Mouse (Mus musculus): Measurements from ENCODE around the gene Orc3. TPM values are rescaled to one million over a fixed set of nuclear protein-coding genes. Genes with fewer than 3 reads are reported as not detected.

The Orc3 gene
- 44.2 and 49.3 TPM in 2 replicates for polyA plus RNA-seq (2012; rRNA removed)

DNA sequence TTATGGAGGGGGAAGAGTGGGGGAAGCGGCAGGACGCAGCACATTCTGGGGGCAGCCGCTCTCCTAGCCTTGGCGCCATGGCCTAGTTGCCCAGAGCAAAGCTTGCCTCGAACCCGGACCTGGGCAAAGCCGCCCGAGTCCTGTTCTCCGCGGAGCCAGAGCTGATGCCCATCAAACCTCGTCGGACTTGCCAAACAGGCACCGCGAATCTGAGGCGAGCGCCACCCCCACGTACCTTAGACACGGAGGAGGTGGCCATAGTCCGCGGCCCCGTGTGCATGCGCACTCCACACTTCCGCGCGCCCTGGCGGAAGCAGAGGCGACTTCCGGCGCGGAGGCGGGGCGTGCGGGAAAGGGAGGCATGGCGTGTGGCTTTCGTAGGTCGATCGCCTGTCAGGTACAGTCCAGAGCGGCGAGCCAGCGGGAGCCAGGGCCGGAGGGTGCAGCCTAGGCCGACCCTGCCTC lies at the start of gene Orc3, which contains the start of gene Rars2:
Gene Orc3, minus strand, starts transcription at position 315 of the 465 bp plus-strand sequence.
Gene Rars2, plus strand, starts transcription at position 328 of the 465 bp plus-strand sequence.
- peak; percentile 94 to 95 for DNase-seq
- H3K4me1 ChIP-seq (ENCODE audit: control insufficient read depth, insufficient read depth, low read length), result peaks cover 4% of the 10 kb centered on the region
- WGBS, result under 1% methylated on average over 42 of the region's 42 CpGs
- H3K4me3 ChIP-seq (replicated peaks; ENCODE audit: insufficient read depth, low read depth, low read length), result peak within 1 kb of the TSS; percentile 76
- H3K27ac ChIP-seq (ENCODE audit: insufficient read depth, low read length), result peak within 1 kb of the TSS; percentile 84
- peak; percentile 94 for TF ChIP-seq POLR2A (IDR thresholded peaks at IDR 0.05; ENCODE audit: borderline replicate concordance, insufficient read depth, low read length)
- no peak for TF ChIP-seq CTCF (IDR thresholded peaks at IDR 0.05; ENCODE audit: borderline replicate concordance, insufficient read depth, low read depth, low read length)
- H3K27me3 ChIP-seq (ENCODE audit: control insufficient read depth, insufficient read depth, low read length), result no peaks in the 10 kb centered on the region

- Histone ChIP-seq H3K27ac (ENCODE audit: insufficient read depth, low read length) (no peak overlapping the region), H3K4me1 (ENCODE audit: control insufficient read depth, insufficient read depth, low read length) (no peaks in the 10 kb centered on the region), H3K4me3 (replicated peaks; ENCODE audit: insufficient read depth, low read depth, low read length) (no peak overlapping the region), H3K27me3 (ENCODE audit: control insufficient read depth, insufficient read depth, low read length) (no peaks in the 10 kb centered on the region)
- no peak for TF ChIP-seq POLR2A (IDR thresholded peaks at IDR 0.05; ENCODE audit: borderline replicate concordance, insufficient read depth, low read length)
- no peak for TF ChIP-seq CTCF (IDR thresholded peaks at IDR 0.05; ENCODE audit: borderline replicate concordance, insufficient read depth, low read depth, low read length)
- DNase-seq, result no peak
- 79% methylated on average over 6 of the region's 6 CpGs for WGBS
These were observed 47.2 kb upstream of the Orc3 start for GRCm38 (mm10) chr4:34661927-34662326.

- TF ChIP-seq POLR2A (IDR thresholded peaks at IDR 0.05; ENCODE audit: borderline replicate concordance, insufficient read depth, low read length) (no peak), CTCF (IDR thresholded peaks at IDR 0.05; ENCODE audit: borderline replicate concordance, insufficient read depth, low read depth, low read length) (no peak)
- H3K27ac ChIP-seq (ENCODE audit: insufficient read depth, low read length), result no peak overlapping the region
- DNase-seq, result no peak
- H3K4me3 ChIP-seq (replicated peaks; ENCODE audit: insufficient read depth, low read depth, low read length), result no peak overlapping the region
- H3K4me1 ChIP-seq (ENCODE audit: control insufficient read depth, insufficient read depth, low read length), result no peaks in the 10 kb centered on the region
- no peaks in the 10 kb centered on the region for H3K27me3 ChIP-seq (ENCODE audit: control insufficient read depth, insufficient read depth, low read length)
- 93% methylated on average over 2 of the region's 2 CpGs for WGBS
These were observed 46.8 kb upstream of the Orc3 start for GRCm38 (mm10) chr4:34661514-34661913.

GRCm38 (mm10) chr4:34659012-34659411 lies 44.3 kb upstream of the Orc3 start:
- TF ChIP-seq POLR2A (IDR thresholded peaks at IDR 0.05; ENCODE audit: borderline replicate concordance, insufficient read depth, low read length) (no peak), CTCF (IDR thresholded peaks at IDR 0.05; ENCODE audit: borderline replicate concordance, insufficient read depth, low read depth, low read length) (no peak)
- WGBS, result 94% methylated on average over 2 of the region's 2 CpGs
- H3K27ac ChIP-seq (ENCODE audit: insufficient read depth, low read length), result no peak overlapping the region
- no peak overlapping the region for H3K4me3 ChIP-seq (replicated peaks; ENCODE audit: insufficient read depth, low read depth, low read length)
- no peak for DNase-seq
- no peaks in the 10 kb centered on the region for H3K4me1 ChIP-seq (ENCODE audit: control insufficient read depth, insufficient read depth, low read length)
- no peaks in the 10 kb centered on the region for H3K27me3 ChIP-seq (ENCODE audit: control insufficient read depth, insufficient read depth, low read length)

DNA sequence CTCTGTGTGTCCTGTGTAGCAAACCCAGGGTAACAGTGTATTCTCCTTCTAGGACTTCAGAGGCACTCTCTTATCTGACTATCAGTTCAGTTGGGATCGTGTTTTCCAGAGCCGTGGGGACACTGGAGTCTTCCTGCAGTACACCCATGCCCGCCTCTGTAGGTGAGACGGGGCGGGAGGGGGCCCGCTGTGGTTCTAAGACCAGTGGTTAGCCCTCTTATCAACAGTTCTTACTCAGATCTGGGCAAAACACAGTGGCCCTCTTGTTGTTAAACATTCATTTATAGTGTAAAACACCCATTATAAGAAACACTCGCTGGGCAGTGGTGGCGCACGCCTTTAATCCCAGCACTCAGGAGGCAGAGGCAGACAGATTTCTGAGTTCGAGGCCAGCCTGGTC lies 41.4 kb upstream of the Orc3 start:
- H3K4me3 ChIP-seq (replicated peaks; ENCODE audit: insufficient read depth, low read depth, low read length), result no peak overlapping the region

GRCm38 (mm10) chr4:34653179-34653578 lies 38.4 kb upstream of the Orc3 start:
- no peak for TF ChIP-seq CTCF (IDR thresholded peaks at IDR 0.05; ENCODE audit: borderline replicate concordance, insufficient read depth, low read depth, low read length)
- Histone ChIP-seq H3K27me3 (ENCODE audit: control insufficient read depth, insufficient read depth, low read length) (no peaks in the 10 kb centered on the region), H3K4me1 (ENCODE audit: control insufficient read depth, insufficient read depth, low read length) (no peaks in the 10 kb centered on the region), H3K27ac (ENCODE audit: insufficient read depth, low read length) (no peak overlapping the region), H3K4me3 (replicated peaks; ENCODE audit: insufficient read depth, low read depth, low read length) (no peak overlapping the region)
- 92% methylated on average over 7 of the region's 7 CpGs for WGBS
- DNase-seq, result no peak

More for the DNA sequence above, 41.4 kb upstream of the Orc3 start:
- no peaks in the 10 kb centered on the region for H3K4me1 ChIP-seq (ENCODE audit: control insufficient read depth, insufficient read depth, low read length)
- 94% methylated on average over 10 of the region's 10 CpGs for WGBS
- no peak overlapping the region for H3K27ac ChIP-seq (ENCODE audit: insufficient read depth, low read length)
- no peaks in the 10 kb centered on the region for H3K27me3 ChIP-seq (ENCODE audit: control insufficient read depth, insufficient read depth, low read length)
- DNase-seq, result no peak
- TF ChIP-seq CTCF (IDR thresholded peaks at IDR 0.05; ENCODE audit: borderline replicate concordance, insufficient read depth, low read depth, low read length) (no peak), POLR2A (IDR thresholded peaks at IDR 0.05; ENCODE audit: borderline replicate concordance, insufficient read depth, low read length) (no peak)

DNA sequence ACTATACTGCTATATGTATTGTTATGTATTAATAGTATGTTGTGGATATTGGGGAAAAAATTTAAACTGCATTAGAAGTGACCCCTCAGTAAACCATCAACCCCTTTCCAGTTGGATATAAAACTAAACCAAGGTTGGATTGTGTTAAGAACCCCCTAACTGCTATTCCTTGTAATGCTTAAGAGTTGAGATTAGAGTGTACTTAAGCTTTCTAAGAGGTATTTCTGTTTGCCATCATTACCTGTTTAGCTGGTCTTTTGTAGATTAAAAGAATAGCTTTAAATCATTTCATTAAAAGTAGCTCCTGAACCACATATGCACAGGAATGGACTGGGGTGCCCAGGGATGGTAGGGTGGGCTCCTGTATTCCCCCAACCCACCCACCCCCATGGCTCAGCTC lies 30.0 kb upstream of the Orc3 start:
- H3K4me3 ChIP-seq (replicated peaks; ENCODE audit: insufficient read depth, low read depth, low read length), result no peak overlapping the region
- no peak for DNase-seq
- TF ChIP-seq CTCF (IDR thresholded peaks at IDR 0.05; ENCODE audit: borderline replicate concordance, insufficient read depth, low read depth, low read length), result no peak
- TF ChIP-seq POLR2A (IDR thresholded peaks at IDR 0.05; ENCODE audit: borderline replicate concordance, insufficient read depth, low read length), result no peak

DNA sequence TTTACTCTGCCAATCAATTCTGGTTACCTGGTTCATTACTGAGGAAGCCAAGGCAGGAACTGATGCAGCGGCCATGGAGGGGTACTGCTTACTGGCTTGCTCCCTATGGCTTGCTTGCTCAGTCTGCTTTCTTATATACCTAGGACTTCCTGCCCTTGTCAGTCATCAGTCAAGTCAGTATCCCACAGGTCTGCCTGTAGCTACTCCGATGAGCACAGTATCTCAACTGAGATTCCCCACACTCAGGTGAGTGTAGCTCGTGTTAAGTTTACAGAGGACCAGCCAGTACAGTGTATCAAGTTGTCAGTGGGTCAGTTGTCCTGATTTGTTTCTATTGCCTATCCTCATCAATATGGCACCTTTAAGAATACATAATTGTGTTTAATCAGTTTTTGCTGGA lies 26.0 kb upstream of the Orc3 start:
- no peak for DNase-seq
- Histone ChIP-seq H3K27me3 (ENCODE audit: control insufficient read depth, insufficient read depth, low read length) (no peaks in the 10 kb centered on the region), H3K27ac (ENCODE audit: insufficient read depth, low read length) (no peak overlapping the region), H3K4me1 (ENCODE audit: control insufficient read depth, insufficient read depth, low read length) (no peaks in the 10 kb centered on the region), H3K4me3 (replicated peaks; ENCODE audit: insufficient read depth, low read depth, low read length) (no peak overlapping the region)
- TF ChIP-seq POLR2A (IDR thresholded peaks at IDR 0.05; ENCODE audit: borderline replicate concordance, insufficient read depth, low read length), result no peak
- TF ChIP-seq CTCF (IDR thresholded peaks at IDR 0.05; ENCODE audit: borderline replicate concordance, insufficient read depth, low read depth, low read length), result no peak
- 100% methylated on average over 3 of the region's 3 CpGs for WGBS

More for the DNA sequence above, 30.0 kb upstream of the Orc3 start:
- H3K4me1 ChIP-seq (ENCODE audit: control insufficient read depth, insufficient read depth, low read length), result no peaks in the 10 kb centered on the region
- no peaks in the 10 kb centered on the region for H3K27me3 ChIP-seq (ENCODE audit: control insufficient read depth, insufficient read depth, low read length)
- no peak overlapping the region for H3K27ac ChIP-seq (ENCODE audit: insufficient read depth, low read length)
